Mouse (Mus musculus): Measurements from ENCODE around the gene Ythdc1.
"Not testable (repeated sequence)": the region's sequence is repeated elsewhere in the genome, so short reads cannot be mapped to it uniquely, and the experiment has no call there.

Gene Ythdc1

DNA sequence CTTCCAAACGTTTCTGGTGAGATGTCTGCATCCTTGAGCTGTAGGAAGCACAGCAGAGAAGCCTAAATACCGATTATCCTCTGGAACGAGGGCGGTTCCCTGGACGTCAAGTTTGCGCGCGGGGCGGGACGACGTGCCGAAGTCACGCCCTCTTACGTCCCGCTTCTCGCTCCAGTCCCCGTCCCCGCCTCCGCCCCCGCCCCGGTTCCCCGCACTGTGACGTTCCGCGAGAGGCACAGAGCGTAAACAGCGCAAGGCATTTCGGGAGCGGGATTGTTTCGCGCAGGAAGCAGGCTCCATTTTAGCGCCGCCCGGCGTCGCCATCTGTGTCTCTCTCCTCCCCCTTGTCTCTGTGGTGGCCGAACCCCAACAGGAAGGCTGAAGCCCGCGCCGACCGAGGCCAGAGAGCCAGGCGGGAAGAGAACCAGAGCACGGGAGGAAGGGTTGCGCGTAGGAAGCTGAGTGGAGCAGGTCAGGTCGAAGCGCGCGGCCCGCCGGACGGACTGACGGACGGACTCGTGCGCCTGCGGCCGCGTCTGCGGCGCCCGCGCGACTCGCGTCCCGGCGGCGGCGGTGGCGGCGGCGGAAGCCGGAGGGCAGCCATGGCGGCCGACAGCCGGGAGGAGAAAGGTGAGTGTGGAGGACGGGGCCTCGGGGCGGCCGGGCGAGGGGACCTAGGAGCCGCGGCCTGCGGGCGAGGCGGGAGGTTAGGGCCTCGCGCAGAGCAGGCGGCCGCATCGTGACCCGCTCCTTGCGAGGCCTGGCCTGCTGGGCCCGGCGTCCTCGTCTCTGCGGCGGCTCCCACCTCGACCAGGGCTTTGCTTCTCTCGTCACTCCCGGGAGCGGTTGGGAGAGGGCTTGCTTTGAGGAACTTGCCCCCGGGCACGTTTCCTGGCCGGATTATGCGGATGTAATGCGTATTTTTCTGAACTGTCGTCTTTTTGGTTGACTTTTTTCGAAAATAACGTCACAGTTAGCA lies at the start of gene Ythdc1:
Ythdc1 (plus strand) TSS at position 260 of the 979 bp plus-strand sequence.
- DNase-seq (ENCODE audit: low read depth), result peak; percentile 97

DNA sequence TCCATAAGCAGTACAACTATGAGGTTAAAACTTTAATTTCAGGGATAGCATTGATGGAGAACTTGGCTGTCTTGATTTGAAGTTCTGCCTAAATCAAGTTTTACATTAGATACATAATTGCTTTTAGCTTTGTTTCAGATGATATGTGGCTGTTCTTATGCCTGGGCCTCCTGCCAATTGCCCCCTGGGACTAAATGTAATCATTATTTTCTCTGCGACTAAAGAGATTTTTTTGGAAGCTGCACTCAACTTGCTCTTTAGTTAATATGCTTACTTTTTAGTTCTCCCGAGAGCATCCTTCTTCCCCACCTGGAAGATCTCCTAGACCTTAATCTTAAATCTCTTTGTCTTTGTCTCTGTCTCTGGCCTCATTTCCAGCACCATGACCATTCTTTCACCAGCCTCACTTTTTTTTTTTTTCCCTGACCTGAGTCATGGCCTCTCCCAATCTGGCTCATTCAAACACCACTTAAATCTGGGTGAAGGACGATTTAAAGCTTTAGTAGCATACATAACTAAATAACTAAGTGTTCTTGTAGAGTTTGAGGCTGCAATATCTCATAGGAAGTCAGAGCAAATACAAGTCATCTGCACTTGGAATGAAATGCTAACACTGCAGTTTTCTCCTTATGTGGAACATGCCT lies 34.9 kb upstream of the Ythdc1 start:
- DNase-seq (ENCODE audit: low read depth), result no peak

DNA sequence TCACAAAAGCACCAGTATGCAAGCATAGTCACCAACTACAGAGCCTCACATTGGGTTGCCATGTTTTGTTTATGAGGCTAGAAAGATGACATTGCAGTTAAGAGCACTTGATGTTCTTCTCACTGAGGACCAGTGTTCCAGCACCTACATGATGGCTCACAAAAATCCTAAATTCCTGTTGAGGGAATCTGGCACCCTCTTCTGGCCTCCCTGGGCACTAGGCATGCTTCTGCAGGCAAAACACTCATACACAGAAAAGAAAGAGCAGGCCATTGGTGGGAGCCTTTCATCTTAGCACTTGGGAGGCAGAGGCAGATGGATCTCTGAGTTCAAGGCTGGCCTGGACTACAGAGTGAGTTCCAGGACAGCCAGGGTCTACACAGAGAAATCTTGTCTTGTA lies 33.0 kb upstream of the Ythdc1 start:
- no peak for DNase-seq (ENCODE audit: low read depth)

GRCm38 (mm10) chr5:86776941-86777340 lies 27.1 kb upstream of the Ythdc1 start:
- DNase-seq (ENCODE audit: low read depth), result no peak

GRCm38 (mm10) chr5:86778471-86778870 lies 25.6 kb upstream of the Ythdc1 start:
- DNase-seq (ENCODE audit: low read depth), result no peak

DNA sequence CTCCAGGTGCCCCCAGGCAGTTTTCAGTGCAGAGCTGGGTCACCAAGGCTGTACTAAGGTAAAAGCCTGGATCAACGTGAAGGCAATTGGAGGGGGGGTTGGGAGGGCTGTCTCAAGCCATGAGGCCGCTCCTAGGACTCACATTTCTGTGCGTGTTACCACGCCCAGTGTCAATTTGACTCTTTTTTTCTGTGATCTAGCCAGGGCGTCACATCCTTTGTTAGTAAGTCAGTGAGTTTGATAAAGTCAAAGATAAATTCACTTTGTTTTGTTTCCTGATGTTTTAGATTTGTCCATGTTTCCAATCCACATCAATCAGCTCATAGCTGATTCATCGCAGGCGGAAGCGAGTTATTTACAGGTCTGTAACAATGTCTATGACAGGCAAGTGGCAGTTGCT lies 21.0 kb upstream of the Ythdc1 start:
- DNase-seq (ENCODE audit: low read depth), result peak; percentile 14

GRCm38 (mm10) chr5:86784205-86784604 lies 19.8 kb upstream of the Ythdc1 start:
- DNase-seq (ENCODE audit: low read depth), result no peak

- no peak for DNase-seq (ENCODE audit: low read depth)
Measured at GRCm38 (mm10) chr5:86786798-86787197, 17.2 kb upstream of the Ythdc1 start.

DNA sequence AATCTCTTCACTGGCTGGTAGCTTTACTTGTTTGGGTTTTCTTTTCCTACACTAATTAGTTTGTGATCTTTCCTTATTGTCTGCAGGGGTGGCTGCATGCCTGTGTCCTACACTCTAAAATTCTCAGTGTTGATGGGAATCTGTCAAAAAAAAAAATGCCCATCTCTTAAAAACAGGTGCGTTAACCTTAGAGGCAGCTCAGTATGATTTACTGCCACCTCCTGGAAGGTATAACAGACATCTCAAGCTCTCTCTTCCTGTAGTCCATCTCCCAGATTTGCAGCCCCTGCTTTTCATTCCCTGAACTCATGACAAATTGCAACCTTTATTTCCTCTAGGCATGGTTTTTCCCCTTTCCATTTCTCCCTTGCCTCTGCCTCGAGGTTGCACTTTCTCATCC lies 14.1 kb upstream of the Ythdc1 start:
- no peak for DNase-seq (ENCODE audit: low read depth)

DNA sequence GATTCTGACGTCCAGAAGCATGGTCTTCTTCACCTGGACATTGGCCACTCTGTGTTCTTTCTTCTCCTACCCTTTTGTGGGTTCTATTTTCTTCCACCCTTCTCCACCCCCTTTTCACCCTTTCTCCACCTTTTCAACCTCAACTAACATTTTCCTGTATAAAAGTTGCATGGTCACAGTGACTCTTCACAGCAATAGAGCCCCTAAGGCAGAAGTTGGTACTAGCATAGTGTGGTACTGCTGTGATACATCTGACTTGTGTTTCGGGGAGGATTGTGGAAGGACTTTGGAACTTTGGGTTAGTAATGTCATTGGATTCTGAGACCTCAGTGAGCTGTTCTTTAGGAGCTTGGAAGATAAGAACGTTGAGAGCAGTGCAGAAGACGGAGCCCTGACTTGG lies 11.8 kb upstream of the Ythdc1 start:
- DNase-seq (ENCODE audit: low read depth), result no peak

GRCm38 (mm10) chr5:86792807-86793206 lies 11.2 kb upstream of the Ythdc1 start:
- no peak for DNase-seq (ENCODE audit: low read depth)

GRCm38 (mm10) chr5:86816795-86817194 lies 12.8 kb downstream of the Ythdc1 start:
- peak; percentile 52 for DNase-seq (ENCODE audit: low read depth)

DNA sequence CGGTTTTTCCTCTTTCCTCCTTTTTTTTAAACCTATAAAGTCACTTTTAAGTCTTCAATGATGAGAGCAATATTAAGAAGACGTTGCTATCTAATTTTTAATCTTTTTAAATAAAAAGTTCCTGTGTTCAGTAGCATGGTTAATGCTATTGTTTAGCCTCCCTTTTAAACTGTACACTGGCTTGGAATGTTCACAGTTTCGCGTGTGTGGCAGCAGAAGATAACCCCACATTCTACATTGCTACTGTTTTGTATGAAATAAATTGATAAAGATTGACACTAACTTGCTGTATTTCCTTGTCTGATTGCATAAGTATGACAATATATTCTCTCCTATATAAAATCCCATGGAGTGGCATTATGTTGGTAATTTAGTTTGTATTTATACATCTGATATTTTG lies 32.4 kb downstream of the Ythdc1 start:
- DNase-seq (ENCODE audit: low read depth), result not testable (repeated sequence)

- peak; percentile 1 for DNase-seq (ENCODE audit: low read depth)
Measured at GRCm38 (mm10) chr5:86838110-86838509, 34.1 kb downstream of the Ythdc1 start.

DNA sequence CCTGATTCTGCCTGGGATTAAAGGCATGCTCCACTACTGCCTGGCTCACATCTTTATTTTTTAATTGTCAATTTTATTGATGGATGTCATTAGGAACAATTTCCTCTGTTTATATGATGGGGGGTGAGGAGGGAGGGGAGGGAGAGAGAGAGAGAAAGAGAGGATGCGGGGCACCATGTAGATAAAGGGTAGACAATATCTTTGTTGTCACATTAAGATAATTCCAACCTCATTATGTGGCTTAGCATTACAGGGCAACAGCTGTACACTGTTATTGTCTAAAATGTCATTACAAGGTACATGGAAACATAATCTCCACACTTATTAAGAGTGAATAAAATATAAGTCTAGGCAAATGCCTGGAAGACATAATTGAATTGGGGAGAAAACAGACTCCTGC lies 35.5 kb downstream of the Ythdc1 start:
- peak; percentile 1 for DNase-seq (ENCODE audit: low read depth)

DNA sequence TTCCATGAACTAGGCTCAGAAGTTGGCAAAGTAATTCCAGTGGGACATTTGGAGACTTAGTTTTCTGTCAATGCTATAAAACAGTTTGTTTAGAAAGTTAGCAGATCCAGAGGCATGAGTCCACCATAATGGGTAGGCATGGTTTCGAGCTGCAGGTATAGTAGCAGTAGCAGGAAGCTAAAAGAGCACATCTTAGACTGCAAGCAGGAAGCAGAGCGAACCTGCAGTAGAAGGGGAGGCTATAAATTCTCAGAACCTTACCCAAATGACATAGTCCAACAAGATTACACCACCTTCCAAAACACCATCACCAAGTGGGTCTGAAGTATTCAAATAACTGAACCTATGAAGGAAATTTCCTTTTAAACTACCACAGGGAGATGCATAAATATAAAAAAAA lies 36.2 kb downstream of the Ythdc1 start:
- no peak for DNase-seq (ENCODE audit: low read depth)

- peak; percentile 2 for DNase-seq (ENCODE audit: low read depth)
Measured at GRCm38 (mm10) chr5:86841261-86841660, 37.2 kb downstream of the Ythdc1 start.

GRCm38 (mm10) chr5:86850104-86850503 lies 46.1 kb downstream of the Ythdc1 start:
- DNase-seq (ENCODE audit: low read depth), result no peak

- no peak for DNase-seq (ENCODE audit: low read depth)
Measured at GRCm38 (mm10) chr5:86851658-86852057, 47.6 kb downstream of the Ythdc1 start.

GRCm38 (mm10) chr5:86856505-86856904 lies 52.5 kb downstream of the Ythdc1 start:
- DNase-seq (ENCODE audit: low read depth), result not testable (repeated sequence)

GRCm38 (mm10) chr5:86857682-86858081 lies 53.7 kb downstream of the Ythdc1 start:
- no peak for DNase-seq (ENCODE audit: low read depth)

DNA sequence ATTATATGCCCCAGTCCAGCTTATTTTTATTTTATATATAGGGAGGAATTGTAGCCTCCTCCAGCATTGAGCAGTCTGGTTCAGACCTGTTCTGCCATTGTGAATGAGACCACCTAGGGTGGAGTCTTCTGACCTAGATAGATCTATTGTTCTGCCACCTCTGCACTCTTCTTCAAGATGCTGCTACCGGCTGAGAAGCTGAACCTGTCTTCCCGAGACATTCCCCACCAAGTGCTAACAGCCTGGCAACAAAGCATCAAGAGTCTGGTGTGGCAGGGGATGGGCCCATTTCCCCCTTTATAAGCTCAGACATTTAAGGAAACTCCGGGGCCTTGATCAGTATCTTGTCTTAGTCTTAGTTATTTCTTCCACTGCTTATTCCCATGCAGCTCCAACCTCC lies 54.3 kb downstream of the Ythdc1 start:
- DNase-seq (ENCODE audit: low read depth), result no peak

GRCm38 (mm10) chr5:86871877-86872276 lies 67.9 kb downstream of the Ythdc1 start:
- no peak for DNase-seq (ENCODE audit: low read depth)
